Mouse (Mus musculus) hindbrain, embryonic 16.5 days (tissue): ENCODE results near the gene Grik3. TPM values are rescaled to one million over a fixed set of nuclear protein-coding genes. Genes with fewer than 3 reads are reported as not detected.
A peak's percentile ranks its signal among the peaks of the same experiment; 100 is the strongest.

Experiments
- ATAC-seq: fragments of 200-750 bp; cut with Nextera tagmentation; 2 replicates; pipeline ENCODE4 v1.8.0; 2017; ENCODE audit warnings: moderate TSS enrichment, moderate library complexity
- H3K27ac ChIP-seq: fragments of 300-500 bp; sonication (generic); 2 replicates; pipeline ENCODE4 v1.5.1; 2014; ENCODE audit warnings: low read depth, mild to moderate bottlenecking, control low read depth, low read length, moderate library complexity
- H3K27me3 ChIP-seq: fragments of 300-500 bp; sonication (generic); replicated peaks from 2 replicates; pipeline ENCODE4 v1.6.1; 2014; ENCODE audit warnings: low read length; ENCODE audit not compliant: control insufficient read depth, insufficient read depth
- H3K36me3 ChIP-seq: fragments of 300-500 bp; sonication (generic); 2 replicates; pipeline ENCODE4 v1.6.1; 2014; ENCODE audit warnings: mild to moderate bottlenecking, low read length, moderate library complexity, mixed read lengths; ENCODE audit not compliant: control insufficient read depth, insufficient read depth
- H3K4me1 ChIP-seq: fragments of 300-500 bp; sonication (generic); 2 replicates; pipeline ENCODE4 v1.6.1; 2014; ENCODE audit warnings: low read depth, low read length; ENCODE audit not compliant: control insufficient read depth, insufficient read depth
- H3K4me2 ChIP-seq: fragments of 300-500 bp; sonication (generic); 2 replicates; pipeline ENCODE4 v1.6.1; 2014; ENCODE audit warnings: mild to moderate bottlenecking, low read length, control low read depth, moderate library complexity
- H3K4me3 ChIP-seq: fragments of 300-500 bp; sonication (generic); 2 replicates; pipeline ENCODE4 v1.5.1; 2014; ENCODE audit warnings: mild to moderate bottlenecking, low read length, control low read depth, moderate library complexity
- H3K9ac ChIP-seq: fragments of 300-500 bp; sonication (generic); 2 replicates; pipeline ENCODE4 v1.6.1; 2014; ENCODE audit warnings: low read depth, mild to moderate bottlenecking, control low read depth, low read length, moderate library complexity
- H3K9me3 ChIP-seq: fragments of 300-500 bp; sonication (generic); 2 replicates; pipeline ENCODE4 v1.6.1; 2014; ENCODE audit warnings: mild to moderate bottlenecking, low read length, moderate library complexity; ENCODE audit not compliant: control insufficient read depth
- WGBS: fragments of 180-500 bp; shearing (Covaris S2); extraction: QIAGEN DNeasy Blood & Tissue Kit; methylation state at CpG from one replicate; pipeline ENCODE4 v1.1.7; 2014; 5-methylcytosine and 5-hydroxymethylcytosine counted together
- polyA plus RNA-seq: library from polyadenylated mRNA; unstranded; fragments of >200 nt; fragmentation: Nextera tagmentation; extraction: Ambion mirVana; gene quantifications from 2 replicates; pipeline ENCODE4 v1.2.1, GENCODE M21; 2015

The Grik3 gene
- polyA plus RNA-seq, 1 experiment from 2014 or later = 5.5 TPM

- no peaks in the 10 kb centered on the region for H3K9me3 ChIP-seq
- 41% methylated on average over 11 of the region's 11 CpGs for WGBS
- no peaks in the 10 kb centered on the region for H3K36me3 ChIP-seq
- no peaks in the 10 kb centered on the region; the same call in 1 of the 2 replicates for H3K4me1 ChIP-seq
- H3K4me2 ChIP-seq = no peak overlapping the region
- ATAC-seq = no peak
- no peak overlapping the region for H3K9ac ChIP-seq
- H3K27me3 ChIP-seq = no peaks in the 10 kb centered on the region
- no peak overlapping the region for H3K27ac ChIP-seq
- no peak overlapping the region for H3K4me3 ChIP-seq
Observed at GRCm38 (mm10) chr4:125469711-125470372, 20.7 kb upstream of the Grik3 start.

GRCm38 (mm10) chr4:125474903-125475302 is 15.6 kb upstream of the Grik3 start:
- Histone ChIP-seq H3K9ac (no peak overlapping the region), H3K27me3 (0 out of 2 replicates have a peak, but pooled peaks cover 2% of the 10 kb centered on the region), H3K4me2 (no peak overlapping the region), H3K9me3 (no peaks in the 10 kb centered on the region), H3K4me3 (no peak overlapping the region), H3K4me1 (peaks cover 10% of the 10 kb centered on the region), H3K27ac (no peak overlapping the region), H3K36me3 (no peaks in the 10 kb centered on the region)
- WGBS = 80% methylated on average over 4 of the region's 4 CpGs
- ATAC-seq = no peak

DNA sequence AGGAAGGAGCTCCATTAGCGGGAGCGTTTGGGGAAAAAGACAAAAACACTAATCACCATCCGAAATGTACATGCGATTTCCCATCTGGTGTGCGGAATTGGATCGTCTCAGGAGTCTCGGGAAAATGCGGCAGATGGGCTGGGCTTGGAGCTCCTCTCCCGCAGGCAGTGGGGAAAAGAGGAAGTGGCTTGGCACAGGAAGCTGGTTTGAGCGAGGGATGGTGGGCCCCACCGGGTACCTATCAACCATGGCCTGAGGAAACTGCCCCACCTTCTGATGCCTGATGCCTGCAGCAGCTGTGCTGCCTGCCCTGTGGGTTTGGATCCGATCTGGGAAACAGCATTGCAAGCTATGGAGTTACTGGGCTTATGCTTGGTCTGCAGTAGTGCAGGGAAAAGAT is 12.4 kb upstream of the Grik3 start:
- no peaks in the 10 kb centered on the region for H3K9me3 ChIP-seq
- no peaks in the 10 kb centered on the region for H3K36me3 ChIP-seq
- WGBS = 20% methylated on average over 12 of the region's 12 CpGs
- peak; percentile 52; the same call in 1 of the 2 replicates for ATAC-seq
- peak overlapping the region; percentile 30; the same call in 1 of the 2 replicates for H3K9ac ChIP-seq
- peaks cover 7% of the 10 kb centered on the region; the same call in 1 of the 2 replicates for H3K27me3 ChIP-seq
- no peak overlapping the region for H3K27ac ChIP-seq
- H3K4me2 ChIP-seq = no peak overlapping the region; the same call in 1 of the 2 replicates
- peaks cover 10% of the 10 kb centered on the region for H3K4me1 ChIP-seq
- H3K4me3 ChIP-seq = no peak overlapping the region

DNA sequence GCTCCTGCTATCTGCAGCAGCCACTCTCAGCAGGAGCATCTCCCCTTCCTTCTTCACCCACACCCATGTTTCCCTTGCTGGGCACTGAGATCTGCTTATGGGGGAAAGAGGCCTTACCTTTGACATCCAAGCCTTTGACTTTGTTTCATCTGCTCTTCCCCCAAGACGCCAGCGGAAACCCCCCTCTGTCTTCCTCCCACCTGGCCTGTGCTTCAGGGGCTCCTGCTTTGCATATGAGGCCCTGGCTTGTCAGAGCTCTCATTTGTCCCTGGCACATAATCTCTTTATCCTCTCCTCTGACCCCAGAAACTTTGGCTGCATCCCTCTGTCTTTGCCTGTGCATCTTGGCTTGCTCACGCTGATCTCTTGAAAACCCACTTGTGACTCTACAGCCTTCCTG is 9.2 kb upstream of the Grik3 start:
- ATAC-seq = no peak
- no peaks in the 10 kb centered on the region for H3K9me3 ChIP-seq
- no peak overlapping the region for H3K9ac ChIP-seq
- no peak overlapping the region for H3K27ac ChIP-seq
- peaks cover 18% of the 10 kb centered on the region for H3K27me3 ChIP-seq
- 37% methylated on average over 3 of the region's 3 CpGs for WGBS
- H3K4me3 ChIP-seq = no peak overlapping the region
- H3K4me2 ChIP-seq = no peak overlapping the region
- H3K36me3 ChIP-seq = no peaks in the 10 kb centered on the region
- H3K4me1 ChIP-seq = peaks cover 21% of the 10 kb centered on the region

DNA sequence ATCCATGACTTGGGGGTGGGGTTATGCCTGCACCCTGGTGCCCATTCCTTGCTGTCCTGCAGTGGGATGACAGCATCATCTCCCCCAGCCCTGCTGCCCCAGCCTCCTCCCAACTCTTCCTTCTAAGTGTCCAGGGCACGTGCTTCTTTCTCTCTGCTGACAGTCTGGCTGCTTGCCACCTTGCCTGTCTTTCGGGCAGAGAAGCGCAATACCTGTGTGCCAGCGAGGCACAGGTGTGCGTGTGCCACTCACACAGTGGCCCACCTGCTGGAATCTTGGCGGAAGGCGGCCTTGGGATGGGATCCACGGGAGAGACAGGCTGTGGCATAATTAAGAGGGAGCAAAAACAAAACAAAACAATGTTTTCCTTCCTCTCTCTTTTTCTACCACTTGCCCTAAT is 6.4 kb upstream of the Grik3 start:
- Histone ChIP-seq H3K4me1 (peaks cover 32% of the 10 kb centered on the region), H3K27ac (no peak overlapping the region), H3K4me2 (no peak overlapping the region), H3K9ac (no peak overlapping the region), H3K9me3 (no peaks in the 10 kb centered on the region), H3K4me3 (no peak overlapping the region), H3K27me3 (peaks cover 29% of the 10 kb centered on the region), H3K36me3 (no peaks in the 10 kb centered on the region)
- no peak for ATAC-seq
- WGBS = 30% methylated on average over 8 of the region's 8 CpGs

GRCm38 (mm10) chr4:125485416-125486239 is 4.9 kb upstream of the Grik3 start:
- WGBS = 22% methylated on average over 15 of the region's 15 CpGs

GRCm38 (mm10) chr4:125486616-125487015 is 3.9 kb upstream of the Grik3 start:
- Histone ChIP-seq H3K27me3 (peaks cover 29% of the 10 kb centered on the region), H3K4me1 (peaks cover 45% of the 10 kb centered on the region), H3K27ac (peak overlapping the region; percentile 64), H3K36me3 (no peaks in the 10 kb centered on the region), H3K9me3 (no peaks in the 10 kb centered on the region), H3K4me3 (no peak overlapping the region), H3K4me2 (peak overlapping the region; percentile 40; the same call in 1 of the 2 replicates), H3K9ac (peak overlapping the region; percentile 43; the same call in 1 of the 2 replicates)
- peak; percentile 43; the same call in 1 of the 2 replicates for ATAC-seq
- WGBS = 1% methylated on average over 13 of the region's 13 CpGs

More at GRCm38 (mm10) chr4:125485416-125486239, 4.9 kb upstream of the Grik3 start:
- no peaks in the 10 kb centered on the region for H3K36me3 ChIP-seq
- H3K4me2 ChIP-seq = no peak overlapping the region
- no peak overlapping the region for H3K4me3 ChIP-seq
- no peak for ATAC-seq
- H3K4me1 ChIP-seq = peaks cover 39% of the 10 kb centered on the region
- no peak overlapping the region for H3K9ac ChIP-seq
- peak overlapping the region; percentile 6; the same call in 1 of the 2 replicates for H3K27ac ChIP-seq
- H3K27me3 ChIP-seq = peaks cover 29% of the 10 kb centered on the region
- no peaks in the 10 kb centered on the region for H3K9me3 ChIP-seq

GRCm38 (mm10) chr4:125487031-125487430 is 3.5 kb upstream of the Grik3 start:
- Histone ChIP-seq H3K4me1 (peaks cover 45% of the 10 kb centered on the region), H3K9ac (peak overlapping the region; percentile 43; the same call in 1 of the 2 replicates), H3K27ac (peak overlapping the region; percentile 64), H3K9me3 (no peaks in the 10 kb centered on the region), H3K27me3 (peaks cover 26% of the 10 kb centered on the region), H3K4me2 (peak overlapping the region; percentile 81), H3K36me3 (no peaks in the 10 kb centered on the region), H3K4me3 (no peak overlapping the region)
- 0 out of 2 replicates have a peak, but pooled peaks have one; percentile 8 for ATAC-seq
- 3% methylated on average over 7 of the region's 7 CpGs for WGBS
